Mouse (Mus musculus): ENCODE data around the gene Cdc42bpg. TPM values are rescaled to one million over a fixed set of nuclear protein-coding genes. Genes with fewer than 3 reads are reported as not detected.
"Not testable (repeated sequence)": the region's sequence is repeated elsewhere in the genome, so short reads cannot be mapped to it uniquely, and the experiment has no call there.

Cdc42bpg gene
- total RNA-seq, 1 experiment from 2014 or later: 34.2 TPM

DNA sequence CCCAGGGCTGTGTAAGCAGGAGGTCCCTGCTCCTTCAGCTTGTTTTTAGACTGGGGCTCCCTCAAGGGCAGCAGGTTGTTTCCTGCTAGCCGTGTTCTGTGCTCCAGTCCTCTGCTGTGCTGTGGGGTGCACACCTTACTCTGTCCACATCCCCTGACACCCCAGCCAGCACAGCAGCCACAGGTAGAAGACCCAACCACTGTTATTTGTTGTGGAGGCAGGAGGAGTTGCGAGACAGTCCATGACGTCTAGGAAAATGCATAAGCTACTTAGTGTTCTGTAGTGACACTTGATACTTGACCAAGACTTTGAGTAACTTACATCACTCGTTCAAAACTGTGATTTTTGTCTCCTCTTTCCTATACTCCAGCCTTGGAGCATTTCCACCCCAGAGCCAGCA is 7.3 kb upstream of the Cdc42bpg start:
- DNase-seq: no peak

DNA sequence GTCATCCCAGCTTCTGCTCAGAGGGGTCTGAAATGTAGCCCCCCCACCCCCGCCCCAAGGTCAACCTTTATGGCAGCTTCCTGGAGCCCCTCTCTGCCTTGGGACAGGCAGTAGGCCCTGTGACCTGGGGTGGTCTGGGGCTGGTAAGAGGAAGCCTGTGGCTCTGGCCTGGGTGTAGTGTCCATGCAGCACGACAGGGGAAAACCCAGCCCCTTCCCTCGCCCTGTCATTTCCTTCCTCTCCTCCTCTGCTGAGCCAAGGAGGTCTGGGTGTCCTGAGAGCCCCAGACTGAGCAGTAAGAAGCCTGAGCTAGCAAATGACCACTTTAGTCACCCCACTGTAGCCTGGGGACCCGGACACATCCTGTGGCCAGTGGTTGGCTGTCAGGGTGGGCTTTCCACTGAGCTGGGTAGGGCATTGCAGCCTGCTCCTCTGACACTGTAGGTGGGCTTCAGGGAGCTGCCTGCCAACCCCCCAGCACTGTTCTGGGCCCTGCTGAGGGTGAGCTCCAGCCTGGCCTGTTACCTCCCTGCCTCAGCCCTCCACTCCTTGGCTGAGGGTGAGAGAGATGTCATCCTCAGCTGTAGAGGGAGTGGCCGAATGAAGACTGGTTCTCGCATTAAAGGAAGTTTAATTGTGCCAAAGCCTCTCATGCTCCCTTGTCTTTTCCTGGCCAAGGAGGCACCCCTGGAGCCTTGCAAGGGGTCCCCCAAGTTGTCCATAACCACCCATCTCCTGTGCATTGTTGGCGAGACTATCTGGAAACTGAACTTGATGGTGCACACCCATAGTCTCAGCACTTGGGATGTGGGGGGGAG is 6.6 kb upstream of the Cdc42bpg start:
- no peak for DNase-seq

- DNase-seq: no peak
These were observed 5.8 kb upstream of the Cdc42bpg start for GRCm38 (mm10) chr19:6300402-6300841.

DNA sequence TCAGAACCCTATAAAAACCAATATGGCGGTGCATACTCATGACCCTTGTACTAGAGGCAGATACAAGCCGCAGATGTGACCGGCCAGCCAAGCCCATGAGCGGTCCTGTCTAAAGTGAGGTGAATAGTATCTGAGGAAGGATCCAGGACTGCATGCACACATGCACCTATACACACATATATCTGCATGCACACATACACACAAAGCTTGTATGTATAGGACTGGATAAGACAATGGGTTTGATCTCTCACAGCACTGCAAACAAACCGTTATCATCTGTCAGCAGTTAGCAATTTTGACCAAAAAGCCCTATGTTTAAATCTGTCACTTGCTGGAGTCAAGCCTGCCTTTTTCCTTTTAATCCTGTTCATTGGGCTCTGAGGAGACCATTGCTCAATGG is 4.1 kb upstream of the Cdc42bpg start:
- no peak for DNase-seq

- no peak for DNase-seq
These were observed 3.7 kb upstream of the Cdc42bpg start for GRCm38 (mm10) chr19:6302522-6302921.

DNA sequence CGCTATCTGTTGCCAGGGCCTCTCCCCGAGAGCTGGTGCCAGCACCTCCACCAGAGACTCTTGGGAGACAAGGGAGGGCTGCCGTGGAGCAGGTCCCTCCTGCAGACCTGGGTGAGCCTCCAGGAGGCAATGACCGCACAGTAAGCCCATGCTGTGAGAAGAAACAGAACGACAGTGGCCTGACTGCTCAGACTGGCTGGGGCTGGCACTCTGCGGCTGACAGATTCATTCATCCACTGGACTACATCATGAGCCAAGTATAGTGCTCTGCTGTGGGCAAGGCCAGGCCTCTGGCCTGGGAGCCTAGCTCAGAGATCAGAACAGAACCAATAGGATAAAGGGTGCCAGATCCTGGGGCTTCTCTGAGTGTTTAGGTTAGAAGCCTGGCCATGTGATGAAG is 2.4 kb upstream of the Cdc42bpg start:
- no peak for DNase-seq

DNA sequence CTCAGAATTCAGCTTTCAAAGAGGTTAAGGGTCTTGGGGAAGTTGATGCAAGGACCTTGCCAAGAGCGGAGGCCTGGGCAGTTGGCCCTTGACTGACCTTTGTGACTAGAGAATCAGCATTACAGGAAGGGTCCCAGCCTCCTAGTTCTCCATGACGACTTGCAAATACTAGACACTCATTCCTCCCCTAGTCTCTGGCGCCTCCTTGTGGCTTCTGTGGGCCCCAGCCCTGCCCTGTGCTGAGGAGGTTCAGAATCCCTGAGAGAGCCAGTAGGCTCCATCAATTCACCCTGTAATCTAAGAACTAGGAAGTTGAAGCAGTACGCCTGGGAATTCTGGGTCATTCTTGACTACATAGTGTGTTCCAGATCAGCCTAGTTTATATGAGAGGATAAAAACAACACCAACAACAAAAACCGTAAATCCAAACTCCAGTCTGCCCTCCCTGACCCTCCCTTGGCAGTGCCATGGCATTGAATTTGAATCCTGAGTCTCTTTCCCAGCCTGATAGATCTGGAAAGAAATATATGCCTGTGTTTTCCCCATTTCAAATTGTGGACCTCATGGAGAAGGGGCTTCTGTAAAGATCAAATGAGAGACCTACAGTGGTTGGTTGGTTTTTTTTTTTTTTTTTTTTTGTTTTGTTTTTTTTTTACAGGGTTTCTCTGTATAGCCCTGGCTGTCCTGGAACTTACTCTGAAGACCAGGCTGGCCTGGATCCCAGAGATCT is 1.3 kb upstream of the Cdc42bpg start:
- peak; percentile 92 for DNase-seq

DNA sequence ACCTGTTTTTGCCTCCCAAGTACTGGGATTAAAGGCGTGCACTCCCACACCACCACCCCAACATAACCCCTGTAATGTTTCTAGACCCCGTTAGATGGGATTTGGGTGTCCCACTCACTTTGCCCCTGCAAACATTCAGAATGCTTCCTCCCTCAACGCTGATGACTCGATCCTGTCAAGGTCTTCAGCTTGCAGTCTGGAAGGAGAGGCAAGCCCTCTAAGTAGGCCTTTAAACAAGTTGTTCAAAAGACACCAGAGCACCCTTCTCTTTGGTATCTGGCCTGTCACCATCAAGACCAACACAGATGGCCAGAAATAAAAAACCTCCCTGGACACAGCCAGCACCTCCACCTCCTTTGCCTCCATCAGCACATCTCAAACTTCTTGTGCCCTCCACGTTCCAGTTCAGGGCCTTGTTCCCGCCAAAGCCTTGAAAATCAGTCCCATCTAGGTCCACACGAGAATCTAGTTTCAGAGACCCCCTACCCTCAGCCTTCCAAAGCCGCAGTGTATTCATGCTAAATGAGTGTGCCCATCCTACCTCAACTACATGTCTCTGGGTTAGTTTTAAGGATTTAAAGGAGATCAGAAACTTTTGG is 640 bp upstream of the Cdc42bpg start:
- DNase-seq: no peak

- peak; percentile 81 for DNase-seq
These were observed 330 bp downstream of the Cdc42bpg start for GRCm38 (mm10) chr19:6306586-6306985.

DNA sequence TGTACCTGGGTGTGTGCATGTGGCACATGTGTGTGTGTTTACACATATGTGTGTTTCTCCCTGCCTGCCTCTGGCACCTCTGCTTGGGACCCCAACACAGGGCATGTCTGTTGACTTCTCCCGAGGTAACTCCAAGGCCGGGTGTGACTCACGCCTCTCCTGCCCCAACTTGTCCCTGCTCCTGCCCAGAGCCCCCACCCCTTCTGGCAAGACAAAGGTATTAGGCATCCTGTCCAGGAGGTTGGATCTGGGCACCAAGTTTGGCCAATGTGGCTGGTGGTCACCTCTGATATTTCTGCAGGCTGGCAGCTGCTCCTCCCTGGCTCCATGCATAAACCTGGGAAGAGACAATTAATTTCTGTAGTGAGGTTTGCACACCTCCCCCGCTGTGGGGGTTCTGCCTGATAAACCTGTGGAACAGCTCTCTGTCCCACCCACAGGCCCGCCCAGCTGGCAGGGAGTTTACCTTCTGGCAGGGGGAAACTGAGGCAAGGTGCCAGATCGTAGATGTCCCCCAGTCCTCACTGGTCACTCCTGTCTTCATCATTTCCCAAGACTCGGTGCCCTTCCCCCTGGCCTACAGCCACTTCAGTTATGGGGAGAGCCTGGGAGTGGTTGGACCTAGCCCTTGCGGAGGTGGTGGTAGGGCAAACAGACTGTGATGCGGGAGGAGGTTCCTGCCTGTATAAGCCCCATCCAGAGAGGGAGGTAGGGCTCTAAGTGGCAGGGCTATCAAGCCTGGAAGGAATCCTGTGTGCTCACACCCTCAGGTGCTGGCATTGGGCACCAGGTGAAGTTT is 1.7 kb downstream of the Cdc42bpg start:
- peak; percentile 61 for DNase-seq

DNA sequence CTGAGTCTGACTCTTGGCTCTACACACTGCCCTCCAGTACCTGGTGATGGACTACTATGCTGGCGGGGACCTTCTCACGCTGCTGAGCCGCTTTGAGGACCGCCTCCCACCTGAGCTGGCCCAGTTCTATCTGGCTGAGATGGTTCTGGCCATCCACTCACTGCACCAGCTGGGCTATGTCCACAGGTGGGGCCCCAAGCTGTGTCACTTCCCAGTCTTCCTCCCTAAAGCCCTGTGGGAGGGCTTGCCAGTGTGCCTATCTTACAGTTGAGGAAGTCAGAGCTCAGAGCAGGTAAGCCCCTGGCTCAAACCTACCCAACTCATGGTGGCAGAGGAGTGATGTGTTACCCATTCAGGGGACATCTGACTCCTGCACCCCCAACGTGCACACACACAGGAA is 3.9 kb downstream of the Cdc42bpg start:
- no peak for DNase-seq

- DNase-seq: not testable (repeated sequence)
These were observed 5.5 kb downstream of the Cdc42bpg start for GRCm38 (mm10) chr19:6311783-6312182.

DNA sequence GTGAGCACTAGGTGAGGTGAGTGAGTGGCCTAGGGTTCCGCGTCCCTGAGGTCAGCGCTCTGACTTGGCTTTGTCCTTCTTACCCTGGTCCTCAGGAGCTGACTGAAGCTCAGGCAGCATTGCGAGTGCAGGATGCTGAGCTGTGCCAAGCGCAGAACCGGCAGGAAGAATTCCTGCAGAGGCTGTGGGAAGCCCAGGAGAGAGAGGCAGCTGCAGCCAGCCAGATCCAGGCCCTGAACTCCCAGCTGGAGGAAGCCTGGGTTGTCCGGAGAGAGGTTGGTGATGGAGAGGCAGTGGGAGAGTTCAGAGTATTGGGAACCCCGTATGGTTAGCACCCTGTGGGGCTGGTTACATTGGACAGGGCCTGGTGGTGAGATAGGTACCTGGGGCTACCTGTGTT is 7.5 kb downstream of the Cdc42bpg start:
- no peak for DNase-seq

DNA sequence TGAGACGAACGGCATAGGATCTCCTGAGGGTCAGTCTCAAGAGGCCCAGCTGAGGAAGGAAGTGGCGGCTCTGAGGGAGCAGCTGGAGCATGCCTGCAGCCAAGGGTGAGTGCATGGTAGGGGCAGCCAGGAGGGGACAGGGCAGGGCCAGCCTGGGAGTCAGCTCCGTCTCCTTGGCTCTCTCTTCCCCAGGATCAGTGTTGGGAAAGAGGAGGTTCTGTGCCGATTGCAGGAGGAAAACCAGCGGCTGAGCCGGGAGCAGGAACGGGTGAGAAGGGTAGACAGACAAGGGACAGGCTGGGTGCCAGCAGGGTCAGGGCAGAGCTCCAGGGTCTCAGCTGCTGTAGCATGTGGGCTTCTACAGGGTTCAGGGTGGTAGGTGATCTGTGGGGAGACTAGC is 8.3 kb downstream of the Cdc42bpg start:
- no peak for DNase-seq

DNA sequence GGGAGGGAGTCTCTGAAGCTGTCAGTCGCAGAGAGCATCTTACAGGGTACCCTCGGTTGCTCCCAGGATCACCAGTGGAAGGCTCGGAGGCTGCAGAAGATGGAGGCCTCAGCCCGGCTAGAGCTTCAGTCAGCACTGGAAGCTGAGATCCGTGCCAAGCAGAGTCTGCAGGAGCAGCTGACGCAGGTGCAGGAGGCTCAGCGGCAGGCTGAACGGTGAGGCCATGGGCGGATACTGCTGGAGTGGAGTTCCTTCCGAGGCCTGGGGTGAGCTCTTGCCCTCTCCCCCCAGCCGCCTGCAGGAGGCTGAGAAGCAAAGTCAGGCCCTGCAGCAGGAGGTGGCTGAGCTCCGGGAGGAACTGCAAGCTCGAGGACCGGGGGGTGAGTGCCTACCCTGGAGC is 9.3 kb downstream of the Cdc42bpg start:
- no peak for DNase-seq

DNA sequence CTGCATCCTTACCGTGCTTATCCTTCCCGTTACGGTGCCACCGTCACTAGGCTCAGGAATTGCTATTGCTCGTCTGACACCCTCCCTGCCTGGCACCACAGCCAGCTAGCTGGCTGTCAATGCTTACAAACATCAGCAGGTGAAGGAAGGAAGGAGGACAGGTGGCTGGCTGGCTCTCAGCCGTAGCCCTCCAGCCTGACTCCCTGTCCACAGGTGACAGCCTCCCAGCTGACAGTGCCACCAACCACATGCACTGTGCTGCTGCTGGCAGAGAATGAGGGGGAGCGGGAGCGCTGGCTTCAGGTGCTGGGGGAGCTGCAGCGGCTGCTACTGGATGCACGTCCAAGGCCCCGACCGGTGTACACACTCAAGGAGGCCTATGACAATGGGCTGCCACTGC is 11.9 kb downstream of the Cdc42bpg start:
- DNase-seq: no peak

- DNase-seq: no peak
These were observed 15.1 kb downstream of the Cdc42bpg start for GRCm38 (mm10) chr19:6321358-6321757.

DNA sequence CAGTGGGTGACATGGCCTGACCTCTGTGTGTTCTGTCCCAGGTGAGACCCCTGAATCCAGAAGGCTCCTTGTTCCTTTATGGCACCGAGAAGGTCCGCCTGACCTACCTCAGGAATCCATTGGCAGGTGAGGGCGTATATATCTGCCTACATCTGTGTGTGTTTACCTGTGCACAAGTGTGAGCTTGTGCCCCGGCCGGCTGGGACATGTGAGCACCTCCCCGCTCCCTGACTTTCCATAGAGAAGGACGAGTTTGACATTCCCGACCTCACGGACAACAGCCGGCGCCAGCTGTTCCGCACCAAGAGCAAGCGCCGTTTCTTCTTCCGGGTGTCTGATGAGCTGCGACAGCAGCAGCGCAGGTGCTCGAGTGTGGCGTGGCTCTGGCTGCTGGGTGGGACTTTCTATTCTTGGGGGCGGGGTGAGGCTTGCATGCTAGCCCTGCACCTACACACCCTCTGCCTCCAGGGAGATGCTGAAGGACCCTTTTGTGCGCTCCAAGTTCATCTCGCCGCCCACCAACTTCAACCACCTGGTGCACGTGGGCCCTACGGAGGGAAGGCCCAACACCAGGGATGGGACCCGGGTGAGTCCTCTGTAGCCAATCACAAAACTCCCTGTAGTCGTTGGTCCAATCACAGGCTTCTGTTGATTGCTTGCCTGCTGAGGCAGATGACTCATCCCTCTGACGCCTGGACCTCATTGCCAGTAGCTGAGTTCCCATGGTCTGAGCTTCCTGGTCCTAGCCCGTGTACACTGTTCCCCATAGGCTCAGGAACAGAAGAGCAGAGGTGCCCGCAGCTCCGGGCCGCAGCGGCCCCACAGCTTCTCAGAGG is 15.7 kb downstream of the Cdc42bpg start:
- DNase-seq: peak; percentile 54

DNA sequence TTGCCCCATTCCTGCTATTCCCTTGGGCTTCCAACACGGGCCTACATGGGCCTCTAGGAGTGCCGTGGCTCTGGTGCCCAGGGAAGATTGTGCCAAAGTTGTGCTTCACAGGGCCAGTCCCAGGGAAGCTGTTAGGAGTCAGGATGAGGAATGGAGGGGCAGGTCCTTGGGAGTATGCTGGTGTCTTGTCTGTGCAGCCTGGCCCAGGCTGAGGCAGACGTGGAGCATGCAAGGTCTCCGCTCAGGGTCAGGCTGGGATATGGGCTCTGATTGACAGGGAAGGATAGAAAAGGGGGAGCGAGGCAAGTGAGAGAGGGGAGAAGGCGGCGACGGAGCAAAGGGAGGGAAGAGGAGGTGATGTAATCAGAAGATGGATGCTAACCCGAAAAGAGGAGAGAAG is 18.5 kb downstream of the Cdc42bpg start:
- DNase-seq: no peak

GRCm38 (mm10) chr19:6331178-6331577 is 24.9 kb downstream of the Cdc42bpg start:
- DNase-seq: no peak

- DNase-seq: peak; percentile 50
These were observed 25.7 kb downstream of the Cdc42bpg start for GRCm38 (mm10) chr19:6331719-6332516.

Measured in adrenal gland, postnatal 25 days (tissue).